8 mouse cellular contexts compared by ENCODE assay signal in genomic region chr4:141558658-141559057, GRCm38 (mm10). TPM values are rescaled to one million over a fixed set of nuclear protein-coding genes. Genes with fewer than 3 reads are reported as not detected.
A peak's percentile ranks its signal among the peaks of the same experiment; 100 is the strongest.
DNase-seq lines count a peak whose midpoint lies in the region; ATAC-seq and TF ChIP-seq lines count a peak whose summit lies in the region.

No protein-coding gene starts in this region.

- H3K4me2 ChIP-seq in lung, postnatal 0 days (replicated peaks; ENCODE audit: low read depth, low read length), result peak overlapping the region; percentile 87

- peaks cover 12% of the 10 kb centered on the region for H3K27me3 ChIP-seq in hindbrain, embryonic 10.5 days (ENCODE audit: insufficient read depth, poor library complexity, severe bottlenecking)
- no peaks in the 10 kb centered on the region for H3K27me3 ChIP-seq in lung, postnatal 0 days (replicated peaks; ENCODE audit: insufficient read depth, low read length)

- TF ChIP-seq EP300 in lung, postnatal 0 days (IDR thresholded peaks at IDR 0.05), result no peak

- H3K9ac ChIP-seq in lung, postnatal 0 days (replicated peaks; ENCODE audit: low read depth), result no peak overlapping the region; the same call in 1 of the 2 replicates

- 18% methylated on average over 16 of the region's 16 CpGs for WGBS in hindbrain, embryonic 10.5 days
- 24% methylated on average over 15 of the region's 16 CpGs for WGBS in lung, postnatal 0 days

- no peak for TF ChIP-seq CTCF in lung, postnatal 0 days (IDR thresholded peaks at IDR 0.05)

- peak; percentile 38 for ATAC-seq in lung, postnatal 0 days

- DNase-seq in layer of hippocampus, postnatal 25 days (ENCODE audit: extremely low spot score in 1 of 2, low spot score in 1 of 2), result peak; percentile 10 to 15
- no peak for DNase-seq in layer of hippocampus, adult 8-10 months (ENCODE audit: low spot score in 2 of 2)
- no peak for DNase-seq in hindbrain, embryonic 10.5 days (ENCODE audit: low spot score)
- peak; percentile 57 for DNase-seq in lung, postnatal 0 days (ENCODE audit: low spot score)
- DNase-seq in retina, postnatal 1 day, result peak; percentile 65
- no peak for DNase-seq in adrenal gland, adult 8-10 months
- no peak for DNase-seq in frontal cortex, postnatal 36 days (ENCODE audit: low spot score in 2 of 2)

- peak overlapping the region; percentile 56 for H3K4me3 ChIP-seq in brown adipose tissue, adult 24 weeks (ENCODE audit: insufficient read depth, low read depth, low read length)
- H3K4me3 ChIP-seq in hindbrain, embryonic 10.5 days, result peak overlapping the region; percentile 59
- H3K4me3 ChIP-seq in lung, postnatal 0 days (ENCODE audit: low read depth, low read length), result peak overlapping the region; percentile 39

- no peaks in the 10 kb centered on the region for H3K9me3 ChIP-seq in hindbrain, embryonic 10.5 days
- no peaks in the 10 kb centered on the region for H3K9me3 ChIP-seq in lung, postnatal 0 days (ENCODE audit: low read length)

- H3K4me1 ChIP-seq in brown adipose tissue, adult 24 weeks (ENCODE audit: control insufficient read depth, insufficient read depth, insufficient read length, low read length), result peaks cover 11% of the 10 kb centered on the region
- H3K4me1 ChIP-seq in hindbrain, embryonic 10.5 days (replicated peaks), result peaks cover 19% of the 10 kb centered on the region
- no peaks in the 10 kb centered on the region for H3K4me1 ChIP-seq in lung, postnatal 0 days (ENCODE audit: insufficient read depth, low read depth, low read length)

- H3K36me3 ChIP-seq in hindbrain, embryonic 10.5 days, result no peaks in the 10 kb centered on the region
- no peaks in the 10 kb centered on the region for H3K36me3 ChIP-seq in lung, postnatal 0 days (ENCODE audit: insufficient read depth, low read length)

- peak overlapping the region; percentile 87 for H3K27ac ChIP-seq in brown adipose tissue, adult 24 weeks (replicated peaks; ENCODE audit: low read depth, low read length)
- peak overlapping the region; percentile 85 for H3K27ac ChIP-seq in hindbrain, embryonic 10.5 days
- peak overlapping the region; percentile 91 for H3K27ac ChIP-seq in lung, postnatal 0 days (ENCODE audit: low read length)

RNA-seq across cellular contexts. Expression of gene Spen, which starts 20.3 kb away (rescaled TPM):
- total RNA-seq in layer of hippocampus, postnatal 25 days (2021), result 10 to 100 TPM; 51.6 to 67.6 TPM
- 10 to 100 TPM; 59.2 to 67.9 (median 66.9) TPM for total RNA-seq in layer of hippocampus, adult 8-10 months (2022)
- 9.5 and 15.2 TPM in 2 replicates for polyA plus RNA-seq in brown adipose tissue, adult 24 weeks (2012; ENCODE audit: insufficient read depth, insufficient read length, missing spikeins)
- polyA plus RNA-seq in hindbrain, embryonic 10.5 days (2016; fragmentation: Nextera tagmentation; extraction: Ambion mirVana), result 12.8 and 14.2 TPM in 2 replicates
- 5.7 and 8.8 TPM in 2 replicates for polyA plus RNA-seq in lung, postnatal 0 days (2015; fragmentation: Nextera tagmentation; extraction: Ambion mirVana)
- total RNA-seq in adrenal gland, adult 8-10 months (2022), result 10 to 100 TPM; 53.0 to 94.3 (median 63.4) TPM

RNA-seq across cellular contexts. Expression of gene Fblim1, which starts 47.2 kb away (rescaled TPM):
- 1 to 10 TPM; 1.3 to 1.5 TPM for total RNA-seq in layer of hippocampus, postnatal 25 days (2021)
- 1 to 10 TPM in 2 of 4 experiments, under 1 TPM in 2; 0.39 to 4.4 (median 1.9) TPM for total RNA-seq in layer of hippocampus, adult 8-10 months (2022)
- polyA plus RNA-seq in brown adipose tissue, adult 24 weeks (2012; ENCODE audit: insufficient read depth, insufficient read length, missing spikeins), result 2.1 and 3.6 TPM in 2 replicates
- polyA plus RNA-seq in hindbrain, embryonic 10.5 days (2016; fragmentation: Nextera tagmentation; extraction: Ambion mirVana), result 33.7 and 34.4 TPM in 2 replicates
- 52.3 and 57.5 TPM in 2 replicates for polyA plus RNA-seq in lung, postnatal 0 days (2015; fragmentation: Nextera tagmentation; extraction: Ambion mirVana)
- total RNA-seq in adrenal gland, adult 8-10 months (2022), result 10 to 100 TPM; 10.2 to 21.0 (median 17.6) TPM

RNA-seq across cellular contexts. Expression of gene Tmem82, which starts 59.8 kb away (rescaled TPM):
- total RNA-seq in layer of hippocampus, postnatal 25 days (2021), result under 1 TPM; 0.44 to 0.45 TPM
- under 1 TPM; 0.47 to 0.87 (median 0.54) TPM for total RNA-seq in layer of hippocampus, adult 8-10 months (2022)
- polyA plus RNA-seq in brown adipose tissue, adult 24 weeks (2012; ENCODE audit: insufficient read depth, insufficient read length, missing spikeins), result 1.1 TPM in 1 of 2 replicates, not detected in the other
- polyA plus RNA-seq in hindbrain, embryonic 10.5 days (2016; fragmentation: Nextera tagmentation; extraction: Ambion mirVana), result 1.2 and 1.5 TPM in 2 replicates
- polyA plus RNA-seq in lung, postnatal 0 days (2015; fragmentation: Nextera tagmentation; extraction: Ambion mirVana), result 3.5 and 3.6 TPM in 2 replicates
- 1 to 10 TPM; 1.1 to 2.7 (median 2.1) TPM for total RNA-seq in adrenal gland, adult 8-10 months (2022)

Comparison
In these comparisons a context has a peak if more than half of its experiments do, and no peak if none do; other contexts are left out.
1. DNase-seq: peak in layer of hippocampus, postnatal 25 days (2 of 2), lung, postnatal 0 days (single experiment) and retina, postnatal 1 day (single experiment); none in layer of hippocampus, adult 8-10 months (0 of 2), hindbrain, embryonic 10.5 days (single experiment), adrenal gland, adult 8-10 months (single experiment) and frontal cortex, postnatal 36 days (0 of 2).
2. Peak in every context shown above with its lines, with median percentiles within 50 percentile points of each other: H3K27ac ChIP-seq and H3K4me3 ChIP-seq.